Mouse (Mus musculus): ENCODE measurements around the gene Gcn1l1. TPM values are rescaled to one million over a fixed set of nuclear protein-coding genes. Genes with fewer than 3 reads are reported as not detected.

Gene Gcn1l1
- total RNA-seq, 1 experiment from 2014 or later, result 76.6 TPM

GRCm38 (mm10) chr5:115611566-115611965 is 46.5 kb downstream of the Gcn1l1 start:
- DNase-seq, result peak; percentile 41

DNA sequence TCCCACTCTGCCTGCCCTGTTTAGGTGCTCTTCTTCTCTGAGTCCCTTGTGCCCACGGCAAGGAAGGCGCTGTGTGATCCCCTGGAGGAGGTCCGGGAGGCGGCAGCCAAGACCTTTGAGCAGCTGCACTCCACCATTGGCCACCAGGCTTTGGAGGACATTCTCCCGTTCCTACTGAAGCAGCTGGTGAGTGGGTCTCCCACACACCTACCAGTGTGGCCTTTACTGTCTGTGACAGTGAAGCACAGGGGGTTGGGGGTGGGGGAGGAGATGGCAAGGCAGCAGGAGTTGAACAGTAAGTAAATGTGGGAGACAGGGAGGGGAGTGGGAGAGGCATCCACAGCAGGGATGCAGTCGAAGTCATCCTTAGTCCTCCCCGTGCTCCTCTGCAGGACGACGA is 48.3 kb downstream of the Gcn1l1 start:
- no peak for DNase-seq

- DNase-seq, result peak; percentile 64
These were observed 49.9 kb downstream of the Gcn1l1 start for GRCm38 (mm10) chr5:115614948-115615347.

- DNase-seq, result no peak
These were observed 54.6 kb downstream of the Gcn1l1 start for GRCm38 (mm10) chr5:115619690-115620089.

DNA sequence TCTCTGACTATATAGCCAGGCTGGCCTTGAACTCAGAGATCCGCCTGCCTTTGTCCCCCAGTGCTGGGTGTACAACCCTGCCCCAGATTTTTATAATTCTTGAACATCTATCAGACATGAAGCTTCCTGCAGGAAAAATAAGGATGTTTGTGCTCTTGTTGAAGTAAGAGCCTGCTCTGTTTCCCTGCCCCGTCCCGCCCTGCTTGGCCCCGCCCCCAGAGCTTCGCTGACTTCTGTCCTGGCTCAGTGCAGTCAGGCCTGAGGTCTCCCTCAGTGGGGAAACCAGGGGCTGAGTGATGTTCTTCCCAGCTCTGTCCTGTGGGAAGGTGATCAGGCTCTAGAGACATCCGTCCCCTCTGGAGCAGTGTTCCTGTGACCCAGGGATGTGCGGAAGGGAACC is 57.6 kb downstream of the Gcn1l1 start:
- no peak for DNase-seq

- no peak for DNase-seq
These were observed 58.8 kb downstream of the Gcn1l1 start for GRCm38 (mm10) chr5:115623694-115624440.

DNA sequence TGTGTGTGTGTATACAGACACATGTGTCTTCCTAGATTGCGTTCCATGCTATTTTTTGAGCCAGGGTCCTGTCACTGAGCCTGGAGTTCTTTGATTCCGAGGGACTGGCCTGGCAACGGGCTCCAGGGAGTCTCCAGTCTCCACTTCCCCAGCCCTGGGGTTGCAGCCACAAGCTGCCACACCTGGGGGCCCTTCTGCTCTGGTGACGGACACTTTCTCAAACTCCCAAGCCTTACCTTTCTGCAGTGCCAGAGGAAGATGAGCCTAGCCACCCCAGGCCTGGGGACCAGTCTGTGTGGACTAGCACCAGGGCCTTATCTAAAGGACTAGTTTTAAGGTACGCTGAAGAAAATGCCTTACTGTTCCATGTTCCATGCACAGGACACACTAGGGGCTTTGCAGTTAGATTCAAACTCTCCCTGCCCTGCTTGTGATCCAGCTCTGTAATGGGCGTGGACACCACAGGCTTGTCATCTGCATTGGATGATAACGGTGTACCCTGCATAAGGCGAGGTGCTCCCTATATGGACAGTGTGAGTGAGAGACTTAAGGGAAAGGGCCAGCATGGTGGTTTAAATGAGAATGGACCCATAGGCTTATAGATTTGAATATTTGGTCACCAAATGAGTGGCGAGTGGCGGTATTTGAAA is 61.3 kb downstream of the Gcn1l1 start:
- DNase-seq, result no peak

DNA sequence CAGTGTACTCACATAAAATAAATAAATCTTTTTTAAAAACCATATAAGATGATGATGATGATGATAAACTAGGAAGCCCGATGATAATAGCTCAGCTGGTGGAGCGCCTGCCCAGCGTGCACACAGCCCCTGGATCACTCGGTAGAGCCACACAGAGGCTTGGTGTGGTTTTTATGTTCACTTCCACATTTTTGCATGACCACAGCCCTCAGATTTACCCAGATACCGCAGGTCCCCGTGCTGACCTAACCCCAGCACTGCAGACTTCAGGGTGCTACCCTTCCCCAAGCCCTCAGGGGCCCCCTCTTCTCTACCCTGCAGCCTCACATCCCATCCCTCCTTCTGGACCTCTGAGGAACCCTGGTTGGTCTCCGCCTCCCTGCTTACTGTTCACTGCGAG is 63.0 kb downstream of the Gcn1l1 start:
- DNase-seq, result no peak

- no peak for DNase-seq
These were observed 64.6 kb downstream of the Gcn1l1 start for GRCm38 (mm10) chr5:115629672-115630071.

GRCm38 (mm10) chr5:115630291-115630690 is 65.2 kb downstream of the Gcn1l1 start:
- no peak for DNase-seq

GRCm38 (mm10) chr5:115631505-115632357 is 66.7 kb downstream of the Gcn1l1 start, which contains the start of gene Rab35:
Gene Rab35 (plus strand): TSS chr5:115631908.
- DNase-seq, result peak; percentile 96

DNA sequence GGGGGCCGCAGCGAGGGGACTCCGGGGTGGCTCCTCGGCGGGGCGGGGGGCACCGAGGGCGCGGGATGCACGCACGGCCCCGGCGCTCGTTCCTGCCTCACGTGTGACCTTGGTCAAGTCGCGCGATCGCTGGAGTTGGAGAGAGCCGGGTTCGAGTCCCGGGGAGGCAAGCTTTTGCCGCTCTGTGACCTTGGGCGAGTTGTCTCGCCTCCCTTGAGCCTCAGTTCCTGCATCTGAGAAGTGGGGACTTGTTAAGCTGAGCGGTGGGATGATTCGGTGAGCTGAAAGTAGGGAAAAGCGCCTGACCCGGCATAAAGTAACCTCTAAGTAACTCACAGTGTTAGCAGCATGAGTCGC is 67.3 kb downstream of the Gcn1l1 start:
- DNase-seq, result peak; percentile 46

DNA sequence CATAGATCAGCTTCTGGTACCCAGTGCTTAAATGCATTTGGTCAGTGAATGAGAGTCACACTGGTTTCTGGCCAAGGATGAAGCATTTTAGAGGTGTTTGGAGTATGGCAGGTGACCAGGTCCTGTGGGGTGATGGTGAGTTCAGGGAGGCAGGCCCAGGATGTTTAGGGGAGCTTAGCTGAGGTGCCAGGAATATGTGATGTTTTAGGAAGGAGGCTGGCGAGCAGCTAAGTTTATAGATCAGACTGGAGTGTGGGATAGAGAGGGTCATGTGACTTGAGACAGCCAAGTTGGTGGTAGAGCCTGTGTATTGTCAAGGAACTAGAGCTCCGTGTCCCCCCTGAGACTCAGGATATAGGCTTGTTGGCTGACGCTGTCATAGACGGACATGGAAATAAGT is 68.0 kb downstream of the Gcn1l1 start:
- DNase-seq, result no peak

DNA sequence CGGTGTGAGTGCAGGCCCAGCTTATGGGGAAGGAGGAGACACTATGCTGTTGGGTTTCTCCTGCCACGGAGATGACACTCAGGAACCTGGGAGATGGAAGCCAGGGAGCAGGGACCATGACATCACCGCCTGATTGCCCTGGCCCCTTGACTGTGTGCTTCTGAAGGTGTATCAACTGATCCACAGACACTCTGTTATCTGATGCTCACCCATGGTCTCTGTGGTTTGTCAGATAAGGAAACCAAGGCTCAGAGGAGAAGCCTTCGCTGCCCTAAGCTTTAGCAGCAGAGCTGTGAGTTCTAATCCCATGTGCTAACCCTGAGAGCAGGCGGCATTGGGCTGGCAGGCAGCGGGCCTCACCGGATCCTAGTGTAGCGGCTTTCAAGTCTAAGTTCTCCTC is 69.0 kb downstream of the Gcn1l1 start:
- no peak for DNase-seq

GRCm38 (mm10) chr5:115635536-115635935 is 70.5 kb downstream of the Gcn1l1 start:
- DNase-seq, result no peak

DNA sequence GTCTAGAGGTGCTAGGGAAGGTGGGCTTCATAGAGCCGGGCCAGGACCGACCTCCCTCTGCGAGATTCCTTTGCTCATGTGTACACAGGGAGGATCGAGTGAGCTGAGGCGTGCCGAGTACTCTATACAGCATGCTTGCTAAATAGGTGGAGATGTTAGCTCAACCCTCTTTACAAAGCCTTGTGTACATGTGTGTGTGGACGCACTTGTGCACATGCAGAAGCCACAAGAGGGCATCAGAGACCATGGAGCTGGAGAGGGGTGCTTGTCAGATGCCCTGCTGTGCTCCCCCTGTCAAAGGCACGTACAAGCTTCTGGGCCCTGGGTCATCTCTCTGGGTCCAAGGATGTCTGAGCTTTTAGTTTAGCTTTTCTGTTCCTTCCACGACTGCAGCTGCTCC is 79.1 kb downstream of the Gcn1l1 start:
- DNase-seq, result no peak

- no peak for DNase-seq
These were observed 83.8 kb downstream of the Gcn1l1 start for GRCm38 (mm10) chr5:115648876-115649275.

- no peak for DNase-seq
These were observed 84.6 kb downstream of the Gcn1l1 start for GRCm38 (mm10) chr5:115649699-115650098.

DNA sequence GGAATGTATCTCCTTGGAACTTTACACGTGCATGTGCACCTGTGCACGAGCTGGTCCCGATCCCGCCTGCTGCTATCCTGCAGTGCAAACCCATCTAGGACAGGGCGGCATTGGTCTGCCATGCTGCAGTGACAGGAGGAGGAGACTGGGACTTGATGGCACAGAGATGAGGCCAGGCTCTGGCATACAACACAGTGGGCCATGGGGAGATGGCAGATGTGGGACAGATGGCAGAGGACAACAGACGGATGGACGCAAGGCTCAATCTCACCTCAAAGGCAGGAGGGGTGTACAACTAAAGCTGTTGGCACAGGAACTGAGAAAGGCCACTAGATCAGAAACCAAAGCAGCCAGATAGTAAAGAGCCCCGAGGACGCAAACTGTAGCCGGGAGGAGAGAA is 85.8 kb downstream of the Gcn1l1 start:
- DNase-seq, result no peak

- DNase-seq, result no peak
These were observed 86.8 kb downstream of the Gcn1l1 start for GRCm38 (mm10) chr5:115651821-115652220.

DNA sequence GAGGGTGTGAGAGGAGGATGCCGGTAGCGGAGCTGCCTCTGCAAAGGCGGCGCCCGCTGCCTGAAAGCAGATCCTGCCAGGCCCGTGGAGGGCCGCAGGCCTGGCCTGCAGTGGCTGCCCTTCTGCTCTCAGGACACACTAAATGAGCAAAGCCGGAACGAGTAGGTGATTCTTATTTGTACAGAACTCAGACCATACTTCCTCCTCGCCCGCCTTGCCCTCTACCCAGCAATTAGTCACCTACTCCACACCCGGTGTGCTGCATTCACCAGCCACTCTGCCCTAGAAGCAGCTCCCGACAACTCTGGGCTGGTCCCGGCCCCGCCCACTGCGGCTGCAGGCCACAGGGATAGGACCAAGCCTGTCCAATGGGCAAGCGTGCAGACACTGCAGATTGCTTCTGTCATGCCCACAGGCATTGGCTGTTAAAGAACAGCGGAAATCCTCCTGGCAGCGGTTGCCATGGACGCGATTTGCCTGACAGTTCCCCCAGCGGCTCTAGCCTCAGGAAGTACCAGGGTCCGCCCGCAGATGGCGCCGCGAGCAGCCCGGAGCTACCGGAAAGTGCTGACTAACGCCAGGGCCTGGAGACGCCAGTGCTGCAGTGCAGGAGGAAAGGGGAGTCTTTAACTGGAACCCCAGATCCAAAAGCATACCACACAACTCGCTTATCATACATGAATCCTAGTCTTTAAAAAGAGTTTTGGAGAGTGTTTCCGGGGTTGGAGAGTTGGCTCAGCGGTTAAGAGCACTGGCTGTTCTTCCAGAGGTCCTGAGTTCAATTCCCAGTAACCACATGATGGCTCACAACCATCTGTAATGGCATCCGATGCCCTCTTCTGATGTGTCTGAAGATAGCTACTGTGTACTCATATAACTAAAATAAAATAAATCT is 87.9 kb downstream of the Gcn1l1 start:
- peak; percentile 100 for DNase-seq

- no peak for DNase-seq
These were observed 88.7 kb downstream of the Gcn1l1 start for GRCm38 (mm10) chr5:115653776-115654175.

All from adrenal gland, postnatal 25 days (tissue).